Mouse (Mus musculus): Measurements from ENCODE around the gene Slc41a1. TPM values are rescaled to one million over a fixed set of nuclear protein-coding genes. Genes with fewer than 3 reads are reported as not detected.

The Slc41a1 gene
- polyA plus RNA-seq, 1 experiment = 22.4 TPM

DNA sequence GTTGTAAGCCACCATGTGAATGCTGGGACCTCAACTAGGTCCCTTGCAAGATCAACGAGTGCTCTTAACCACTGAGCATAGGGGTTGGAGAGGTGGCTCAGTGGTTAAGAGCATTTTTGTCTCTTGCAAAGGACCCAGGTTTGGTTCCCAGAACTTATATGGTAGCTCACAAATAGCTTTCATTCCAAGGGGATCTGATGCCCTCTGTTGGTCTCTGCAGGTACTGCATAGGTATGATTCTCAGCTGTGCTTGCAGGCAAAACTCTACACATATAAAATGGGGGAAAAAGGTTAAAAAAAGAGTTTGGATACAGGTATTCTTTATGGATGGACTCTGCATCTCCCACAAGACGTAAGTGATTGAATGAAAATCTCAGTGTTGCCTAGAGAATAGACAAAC, 55.5 kb downstream of the Slc41a1 start:
- H3K27me3 ChIP-seq (replicated peaks; ENCODE audit: control insufficient read depth, insufficient read depth, low read length) = no peaks in the 10 kb centered on the region
- no peak for TF ChIP-seq POLR2A (IDR thresholded peaks at IDR 0.05; ENCODE audit: low read depth, low read length)
- TF ChIP-seq CTCF (conservative IDR thresholded peaks at IDR 0.05; ENCODE audit: insufficient read depth, insufficient read length, low read depth, low read length) = peak; percentile 23; the same call in 1 of the 2 replicates
- no peak overlapping the region for H3K27ac ChIP-seq (ENCODE audit: insufficient read depth, low read depth, low read length)
- H3K36me3 ChIP-seq (ENCODE audit: control insufficient read depth, insufficient read depth, low read length) = no peaks in the 10 kb centered on the region
- 61% methylated on average over 2 of the region's 2 CpGs for WGBS
- H3K4me3 ChIP-seq (ENCODE audit: insufficient read depth, low read depth, low read length) = no peak overlapping the region
- peak; percentile 12 for DNase-seq
- H3K4me1 ChIP-seq (ENCODE audit: control insufficient read depth, insufficient read depth, low read length) = no peaks in the 10 kb centered on the region

- Histone ChIP-seq H3K4me3 (ENCODE audit: insufficient read depth, low read depth, low read length) (no peak overlapping the region), H3K4me1 (ENCODE audit: control insufficient read depth, insufficient read depth, low read length) (no peaks in the 10 kb centered on the region), H3K27me3 (replicated peaks; ENCODE audit: control insufficient read depth, insufficient read depth, low read length) (no peaks in the 10 kb centered on the region), H3K36me3 (ENCODE audit: control insufficient read depth, insufficient read depth, low read length) (no peaks in the 10 kb centered on the region), H3K27ac (ENCODE audit: insufficient read depth, low read depth, low read length) (no peak overlapping the region)
- TF ChIP-seq POLR2A (IDR thresholded peaks at IDR 0.05; ENCODE audit: low read depth, low read length) (no peak), CTCF (conservative IDR thresholded peaks at IDR 0.05; ENCODE audit: insufficient read depth, insufficient read length, low read depth, low read length) (no peak)
- 74% methylated on average over 2 of the region's 2 CpGs for WGBS
- no peak for DNase-seq
These were observed 58.9 kb downstream of the Slc41a1 start for GRCm38 (mm10) chr1:131886173-131886572.

GRCm38 (mm10) chr1:131886641-131887040, 59.3 kb downstream of the Slc41a1 start:
- no peak for DNase-seq
- WGBS = 51% methylated on average over 3 of the region's 3 CpGs
- no peak for TF ChIP-seq CTCF (conservative IDR thresholded peaks at IDR 0.05; ENCODE audit: insufficient read depth, insufficient read length, low read depth, low read length)
- Histone ChIP-seq H3K4me3 (ENCODE audit: insufficient read depth, low read depth, low read length) (no peak overlapping the region), H3K27me3 (replicated peaks; ENCODE audit: control insufficient read depth, insufficient read depth, low read length) (no peaks in the 10 kb centered on the region), H3K36me3 (ENCODE audit: control insufficient read depth, insufficient read depth, low read length) (no peaks in the 10 kb centered on the region), H3K4me1 (ENCODE audit: control insufficient read depth, insufficient read depth, low read length) (no peaks in the 10 kb centered on the region), H3K27ac (ENCODE audit: insufficient read depth, low read depth, low read length) (no peak overlapping the region)

- no peak for TF ChIP-seq CTCF (conservative IDR thresholded peaks at IDR 0.05; ENCODE audit: insufficient read depth, insufficient read length, low read depth, low read length)
- TF ChIP-seq POLR2A (IDR thresholded peaks at IDR 0.05; ENCODE audit: low read depth, low read length) = no peak
- Histone ChIP-seq H3K36me3 (ENCODE audit: control insufficient read depth, insufficient read depth, low read length) (no peaks in the 10 kb centered on the region), H3K4me1 (ENCODE audit: control insufficient read depth, insufficient read depth, low read length) (no peaks in the 10 kb centered on the region), H3K27me3 (replicated peaks; ENCODE audit: control insufficient read depth, insufficient read depth, low read length) (no peaks in the 10 kb centered on the region), H3K27ac (ENCODE audit: insufficient read depth, low read depth, low read length) (no peak overlapping the region), H3K4me3 (ENCODE audit: insufficient read depth, low read depth, low read length) (no peak overlapping the region)
- WGBS = 68% methylated on average over 6 of the region's 6 CpGs
- DNase-seq = no peak
These were observed 62.9 kb downstream of the Slc41a1 start for GRCm38 (mm10) chr1:131890043-131890658.

DNA sequence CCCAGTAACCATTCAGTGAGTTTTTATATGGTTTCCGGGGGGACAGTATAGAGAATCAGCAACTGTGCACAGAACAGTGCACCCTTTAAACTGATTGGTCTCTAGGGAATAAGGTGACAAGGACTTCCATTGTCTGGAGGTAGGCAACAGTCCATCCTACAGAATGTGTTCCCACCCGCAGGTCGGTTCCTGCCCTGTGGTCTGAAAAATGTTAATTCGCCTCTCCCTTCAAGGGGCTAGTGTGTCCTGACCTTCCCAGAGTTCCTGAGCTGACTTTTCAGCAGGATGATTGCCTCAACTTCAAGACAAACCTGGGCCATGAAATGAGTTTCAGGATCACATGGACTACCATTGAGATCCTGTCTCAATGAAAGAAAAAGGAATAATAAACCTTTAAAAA, 64.1 kb downstream of the Slc41a1 start:
- WGBS = 76% methylated on average over 4 of the region's 4 CpGs
- Histone ChIP-seq H3K36me3 (ENCODE audit: control insufficient read depth, insufficient read depth, low read length) (no peaks in the 10 kb centered on the region), H3K27me3 (replicated peaks; ENCODE audit: control insufficient read depth, insufficient read depth, low read length) (no peaks in the 10 kb centered on the region), H3K4me3 (ENCODE audit: insufficient read depth, low read depth, low read length) (no peak overlapping the region), H3K27ac (ENCODE audit: insufficient read depth, low read depth, low read length) (no peak overlapping the region), H3K4me1 (ENCODE audit: control insufficient read depth, insufficient read depth, low read length) (no peaks in the 10 kb centered on the region)
- no peak for DNase-seq
- TF ChIP-seq CTCF (conservative IDR thresholded peaks at IDR 0.05; ENCODE audit: insufficient read depth, insufficient read length, low read depth, low read length) = no peak
- TF ChIP-seq POLR2A (IDR thresholded peaks at IDR 0.05; ENCODE audit: low read depth, low read length) = no peak

Other genes starting within 250 kb of the Slc41a1 start
- not detected in 2 replicates for gene Avpr1b, start 228.3 kb upstream of the Slc41a1 start, polyA plus RNA-seq (2012; rRNA removed)
- 1.8 and 2.6 TPM in 2 replicates for gene Ctse, start 189.2 kb upstream of the Slc41a1 start, polyA plus RNA-seq (2012; rRNA removed)
- 1.6 and 2.2 TPM in 2 replicates for gene Rab7b, start 138.8 kb upstream of the Slc41a1 start, polyA plus RNA-seq (2012; rRNA removed)
- not detected in 2 replicates for gene Slc26a9, start 83.5 kb upstream of the Slc41a1 start, polyA plus RNA-seq (2012; rRNA removed)
- 26.3 and 27.7 TPM in 2 replicates for gene Pm20d1, start 30.1 kb upstream of the Slc41a1 start, polyA plus RNA-seq (2012; rRNA removed)
- 27.0 and 33.8 TPM in 2 replicates for gene Rab29, start 39.7 kb downstream of the Slc41a1 start, polyA plus RNA-seq (2012; rRNA removed)
- 8.4 and 14.3 TPM in 2 replicates for gene Nucks1, start 83.0 kb downstream of the Slc41a1 start, polyA plus RNA-seq (2012; rRNA removed)
- gene Slc45a3, start 135.5 kb downstream of the Slc41a1 start, polyA plus RNA-seq (2012; rRNA removed) = 30.5 and 37.8 TPM in 2 replicates
- gene Elk4, start 180.1 kb downstream of the Slc41a1 start, polyA plus RNA-seq (2012; rRNA removed) = 18.4 and 27.8 TPM in 2 replicates
- gene Mfsd4a, start 240.6 kb downstream of the Slc41a1 start, polyA plus RNA-seq (2012; rRNA removed) = 64.1 and 84.5 TPM in 2 replicates